Mouse (Mus musculus) lung, postnatal 0 days (tissue): ENCODE results near the gene Capn11.

Source experiments
- CTCF ChIP-seq: IDR thresholded peaks from 2 replicates; pipeline ENCODE4 v1.5.1; 2016; ENCODE audit warnings: antibody characterized with exemption, mild to moderate bottlenecking
- EP300 ChIP-seq: IDR thresholded peaks from 2 replicates; pipeline ENCODE4 v1.6.1; 2016; ENCODE audit warnings: antibody characterized with exemption, mild to moderate bottlenecking, control low read depth

- TF ChIP-seq EP300, result no peak
- TF ChIP-seq CTCF, result no peak
These were observed 49.1 kb upstream of the Capn11 start for GRCm38 (mm10) chr17:45708179-45708578.
